Mouse (Mus musculus) kidney, embryonic 14.5 days (tissue): ENCODE results near the gene Comtd1. TPM values are rescaled to one million over a fixed set of nuclear protein-coding genes. Genes with fewer than 3 reads are reported as not detected.

ENCODE experiments used
- ATAC-seq: fragments of 200-750 bp; cut with Nextera tagmentation; 2 replicates; pipeline ENCODE4 v1.8.0; 2017; ENCODE audit warnings: moderate number of reproducible peaks, mild to moderate bottlenecking, moderate TSS enrichment, moderate library complexity; ENCODE audit not compliant: low FRiP score, low TSS enrichment
- H3K27ac ChIP-seq: fragments of 300-500 bp; sonication (generic); 2 replicates; pipeline ENCODE4 v1.5.1; 2014; ENCODE audit warnings: low read depth, mild to moderate bottlenecking, low read length, moderate library complexity, mixed read lengths
- H3K27me3 ChIP-seq: fragments of 300-500 bp; sonication (generic); 2 replicates; pipeline ENCODE4 v1.6.1; 2014; ENCODE audit warnings: mild to moderate bottlenecking, low read length; ENCODE audit not compliant: control insufficient read depth, insufficient read depth
- H3K36me3 ChIP-seq: fragments of 300-500 bp; sonication (generic); 2 replicates; pipeline ENCODE4 v1.6.1; 2014; ENCODE audit warnings: low read length, mixed read lengths; ENCODE audit not compliant: control insufficient read depth, insufficient read depth
- H3K4me1 ChIP-seq: fragments of 300-500 bp; sonication (generic); 2 replicates; pipeline ENCODE4 v1.6.1; 2014; ENCODE audit warnings: low read length, mixed read lengths; ENCODE audit not compliant: control insufficient read depth, insufficient read depth
- H3K4me2 ChIP-seq: fragments of 300-500 bp; sonication (generic); replicated peaks from 2 replicates; pipeline ENCODE4 v1.6.1; 2014; ENCODE audit warnings: low read depth, mild to moderate bottlenecking, low read length
- H3K4me3 ChIP-seq: fragments of 300-500 bp; sonication (generic); 2 replicates; pipeline ENCODE4 v1.5.1; 2014; ENCODE audit warnings: mild to moderate bottlenecking, low read length
- H3K9ac ChIP-seq: fragments of 300-500 bp; sonication (generic); 2 replicates; pipeline ENCODE4 v1.6.1; 2014; ENCODE audit warnings: low read depth, mild to moderate bottlenecking, low read length, moderate library complexity
- H3K9me3 ChIP-seq: fragments of 300-500 bp; sonication (generic); 2 replicates; pipeline ENCODE4 v1.6.1; 2016; ENCODE audit warnings: low read length; ENCODE audit not compliant: control insufficient read depth
- WGBS: fragments of 180-500 bp; shearing (Covaris S2); extraction: QIAGEN DNeasy Blood & Tissue Kit; methylation state at CpG from one replicate; pipeline ENCODE4 v1.1.7; 2014; 5-methylcytosine and 5-hydroxymethylcytosine counted together
- polyA plus RNA-seq: library from polyadenylated mRNA; unstranded; fragments of >200 nt; fragmentation: Nextera tagmentation; extraction: Ambion mirVana; gene quantifications from 2 replicates; pipeline ENCODE4 v1.2.1, GENCODE M21; 2014

Gene Comtd1
- polyA plus RNA-seq, 1 experiment from 2014 or later: 27.3 TPM

DNA sequence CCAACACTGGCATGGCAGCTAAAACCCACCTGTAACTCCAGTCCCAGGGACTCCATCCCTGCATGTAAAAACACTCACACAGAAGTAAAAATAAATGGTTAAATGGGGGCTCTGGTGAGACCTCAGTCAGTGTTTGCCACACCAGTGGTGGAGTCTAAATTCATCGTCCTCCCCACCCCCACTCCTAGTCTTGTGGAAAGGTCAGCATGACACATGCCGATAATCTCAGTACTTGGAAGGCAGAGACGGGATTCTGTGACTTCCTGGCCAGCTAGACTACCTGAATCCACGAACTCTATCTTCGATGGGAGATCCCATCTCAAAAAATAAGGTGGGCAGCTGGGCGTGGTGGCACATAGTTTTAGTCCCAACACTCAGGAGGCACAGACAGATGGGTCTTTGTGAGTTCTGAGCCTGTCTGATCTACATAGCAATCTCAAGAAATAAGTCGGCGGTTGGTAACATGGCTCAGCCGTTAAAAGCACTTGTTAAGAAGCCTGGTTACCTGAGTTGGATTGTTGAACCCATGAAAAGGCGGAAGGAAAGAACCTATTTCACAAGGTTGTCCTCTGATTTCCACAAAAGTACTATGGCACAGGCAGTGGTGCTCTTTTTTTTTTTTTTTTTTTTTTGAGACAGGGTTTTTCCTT, 36.9 kb downstream of the Comtd1 start:
- Histone ChIP-seq H3K4me1 (0 out of 2 replicates have a peak, but pooled peaks cover under 1% of the 10 kb centered on the region), H3K36me3 (no peaks in the 10 kb centered on the region), H3K27ac (no peak overlapping the region), H3K27me3 (no peaks in the 10 kb centered on the region), H3K9ac (no peak overlapping the region), H3K4me3 (no peak overlapping the region), H3K4me2 (no peak overlapping the region), H3K9me3 (no peaks in the 10 kb centered on the region)
- no peak for ATAC-seq
- 84% methylated on average over 10 of the region's 10 CpGs for WGBS

DNA sequence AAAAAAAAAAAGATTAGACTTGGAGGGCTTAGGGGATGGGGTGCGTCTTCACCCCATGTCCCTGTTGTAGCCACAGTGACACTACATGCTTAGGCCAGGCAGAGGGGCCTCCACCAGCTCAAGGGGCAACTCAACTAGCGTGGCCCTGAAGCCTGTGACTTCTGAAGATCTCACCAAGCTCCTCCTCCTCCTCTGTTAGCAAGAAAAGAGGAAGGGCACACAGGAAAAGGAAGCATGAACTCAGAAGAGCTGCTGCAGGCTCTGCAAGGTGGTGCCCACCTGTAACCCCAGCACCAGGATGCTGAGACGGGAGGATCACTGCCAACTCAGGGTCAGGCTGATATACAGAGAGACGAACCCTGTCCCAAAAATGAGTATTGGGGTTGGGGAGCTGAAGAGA, 37.5 kb downstream of the Comtd1 start:
- Histone ChIP-seq H3K9ac (no peak overlapping the region), H3K27me3 (no peaks in the 10 kb centered on the region), H3K4me3 (no peak overlapping the region), H3K9me3 (no peaks in the 10 kb centered on the region), H3K27ac (no peak overlapping the region), H3K4me1 (0 out of 2 replicates have a peak, but pooled peaks cover 3% of the 10 kb centered on the region), H3K36me3 (no peaks in the 10 kb centered on the region), H3K4me2 (no peak overlapping the region)
- no peak for ATAC-seq
- WGBS: 92% methylated on average over 4 of the region's 4 CpGs

DNA sequence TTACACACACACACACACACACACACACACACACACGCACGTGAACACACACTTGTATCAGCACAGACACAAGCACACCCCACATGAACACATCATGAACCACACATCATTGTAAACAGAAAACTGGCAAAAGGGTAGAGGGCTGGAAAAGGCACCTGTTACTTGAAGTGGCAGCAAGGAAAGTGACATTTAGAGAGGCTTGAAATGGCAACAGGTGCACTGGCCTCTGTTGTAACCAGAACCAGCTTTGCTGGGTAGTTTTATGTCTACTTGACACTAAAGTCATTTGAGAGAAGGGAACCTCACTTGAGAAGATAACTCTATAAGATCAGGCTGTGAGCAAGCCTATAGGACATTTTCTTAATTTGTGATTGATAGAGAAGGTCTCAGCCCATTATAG, 39.4 kb downstream of the Comtd1 start:
- Histone ChIP-seq H3K4me1 (0 out of 2 replicates have a peak, but pooled peaks cover 3% of the 10 kb centered on the region), H3K36me3 (no peaks in the 10 kb centered on the region), H3K9ac (no peak overlapping the region), H3K27ac (no peak overlapping the region), H3K4me3 (no peak overlapping the region), H3K4me2 (no peak overlapping the region), H3K27me3 (no peaks in the 10 kb centered on the region), H3K9me3 (no peaks in the 10 kb centered on the region)
- no peak for ATAC-seq
- WGBS: 92% methylated on average over 2 of the region's 2 CpGs

DNA sequence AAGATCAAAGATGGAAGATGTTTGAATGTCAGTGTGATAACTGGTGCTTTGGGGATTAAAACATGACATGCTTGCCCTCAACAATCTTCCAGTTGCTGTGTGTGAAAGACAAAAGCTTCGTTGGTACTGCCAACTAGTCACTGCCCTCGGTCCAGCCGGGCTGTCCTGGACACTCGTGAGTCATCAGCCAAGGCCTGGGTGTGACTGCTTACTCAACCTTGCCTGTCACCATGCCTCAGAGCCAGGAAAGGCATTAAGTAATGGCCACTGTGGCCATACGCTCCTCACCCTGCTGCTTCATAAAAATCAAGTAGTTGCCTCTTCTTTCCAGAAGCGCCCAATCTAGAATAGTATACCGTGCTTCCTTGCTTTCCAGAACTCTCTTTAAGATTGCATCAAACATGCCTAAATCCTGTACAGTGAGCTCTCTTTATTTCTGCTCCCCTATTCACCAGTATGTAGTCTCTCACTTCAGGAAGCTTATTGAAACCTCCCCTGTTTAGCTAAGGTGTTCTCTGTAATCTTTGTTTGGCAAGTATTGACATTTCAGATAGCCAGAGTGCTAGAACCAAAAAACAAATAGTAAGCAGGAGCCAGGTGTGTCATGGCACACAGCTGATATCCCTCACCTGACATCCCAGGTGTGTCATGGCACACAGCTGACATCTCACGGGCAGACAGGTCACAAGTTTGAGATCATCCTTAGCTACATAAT, 40.4 kb downstream of the Comtd1 start:
- H3K4me1 ChIP-seq: 0 out of 2 replicates have a peak, but pooled peaks cover 3% of the 10 kb centered on the region
- no peaks in the 10 kb centered on the region for H3K9me3 ChIP-seq
- no peak overlapping the region for H3K4me3 ChIP-seq
- H3K36me3 ChIP-seq: no peaks in the 10 kb centered on the region
- no peak overlapping the region for H3K9ac ChIP-seq
- no peak overlapping the region for H3K4me2 ChIP-seq
- H3K27ac ChIP-seq: no peak overlapping the region
- WGBS: 83% methylated on average over 8 of the region's 8 CpGs
- H3K27me3 ChIP-seq: no peaks in the 10 kb centered on the region
- no peak for ATAC-seq

DNA sequence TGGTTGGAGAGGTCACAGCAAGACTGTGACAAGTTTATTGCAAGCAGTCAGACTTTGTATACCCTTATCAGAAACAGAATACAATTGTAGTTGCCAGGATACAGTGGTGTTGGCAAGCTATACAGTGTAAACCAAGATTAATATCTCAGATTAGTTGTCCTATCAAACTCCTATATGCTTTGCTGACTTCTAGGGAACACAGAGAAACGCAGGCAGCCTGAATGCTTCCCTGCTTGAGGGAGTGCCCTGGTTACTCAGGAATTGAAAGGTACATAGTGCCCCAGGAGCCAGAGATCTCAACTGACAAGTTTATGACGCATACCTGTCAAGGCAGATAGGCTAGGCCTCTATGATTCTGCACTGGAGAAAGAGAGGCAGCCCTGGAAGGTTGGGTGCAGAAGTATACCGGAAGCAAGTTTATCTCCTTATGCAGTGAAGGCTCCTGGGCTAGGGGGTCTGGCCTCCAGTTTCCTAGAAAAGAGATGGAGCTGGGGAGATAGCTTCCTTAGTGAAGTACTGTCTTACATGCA, 42.1 kb downstream of the Comtd1 start:
- Histone ChIP-seq H3K4me3 (no peak overlapping the region), H3K27ac (no peak overlapping the region), H3K4me1 (0 out of 2 replicates have a peak, but pooled peaks cover 3% of the 10 kb centered on the region), H3K9me3 (no peaks in the 10 kb centered on the region), H3K36me3 (no peaks in the 10 kb centered on the region), H3K27me3 (no peaks in the 10 kb centered on the region), H3K9ac (0 out of 2 replicates have a peak overlapping the region, but pooled peaks have one; percentile 7), H3K4me2 (no peak overlapping the region)
- WGBS: 75% methylated on average over 3 of the region's 3 CpGs
- no peak for ATAC-seq

DNA sequence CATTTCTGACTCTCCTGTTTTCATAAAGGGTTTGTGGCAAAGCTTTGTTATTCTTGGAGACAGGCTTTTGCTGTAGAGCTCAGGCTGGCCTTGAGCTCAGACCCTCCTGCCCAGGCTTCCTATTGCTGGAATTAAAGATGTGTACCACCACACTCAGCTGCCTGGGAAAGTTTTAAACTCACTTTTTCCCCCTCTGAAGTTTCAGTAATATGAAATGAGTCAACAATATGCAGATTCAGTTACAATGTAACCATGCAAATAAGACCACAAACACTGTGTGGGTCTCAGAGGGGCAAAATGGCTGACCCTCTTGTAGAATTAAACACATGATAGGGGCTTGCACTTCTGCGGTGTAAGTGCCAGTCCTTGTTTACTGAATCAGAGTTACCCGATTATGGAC, 42.6 kb downstream of the Comtd1 start:
- no peak overlapping the region for H3K4me3 ChIP-seq
- ATAC-seq: no peak
- H3K9ac ChIP-seq: no peak overlapping the region
- no peaks in the 10 kb centered on the region for H3K36me3 ChIP-seq
- WGBS: 63% methylated on average over 2 of the region's 2 CpGs
- H3K9me3 ChIP-seq: no peaks in the 10 kb centered on the region
- no peak overlapping the region for H3K4me2 ChIP-seq
- H3K27me3 ChIP-seq: no peaks in the 10 kb centered on the region
- 0 out of 2 replicates have a peak, but pooled peaks cover 3% of the 10 kb centered on the region for H3K4me1 ChIP-seq
- H3K27ac ChIP-seq: no peak overlapping the region

DNA sequence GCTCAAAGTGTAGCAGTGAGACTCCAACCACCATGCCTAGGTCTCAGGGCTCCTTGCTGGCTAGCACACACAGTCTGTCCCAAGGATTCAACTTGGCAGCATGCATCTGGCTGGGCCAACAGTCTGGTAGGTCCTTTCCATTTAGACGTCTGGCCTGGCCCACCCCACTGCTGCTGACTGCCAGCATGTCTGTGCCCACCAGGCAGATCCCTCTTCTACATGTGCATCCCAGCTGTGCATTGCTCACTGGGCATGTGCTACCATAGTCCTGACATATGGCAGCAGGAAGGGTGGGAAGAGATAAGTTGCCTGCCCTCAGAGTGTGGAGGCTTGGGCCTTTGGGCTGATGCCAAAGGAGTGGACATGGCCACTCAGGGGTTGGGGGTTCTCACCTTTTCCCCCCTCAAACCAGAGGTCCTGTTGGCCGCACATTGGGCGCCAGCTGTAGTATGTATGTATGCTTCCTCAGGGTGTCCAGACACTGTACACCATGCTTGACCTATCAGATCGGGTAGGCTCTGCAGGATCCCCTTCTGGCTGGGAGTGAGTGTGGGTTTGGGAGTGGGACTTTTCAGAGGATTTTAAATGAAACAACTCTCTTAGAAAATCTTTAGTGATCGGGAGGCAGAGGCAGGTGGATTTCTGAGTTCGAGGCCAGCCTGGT, 46.1 kb downstream of the Comtd1 start:
- 90% methylated on average over 6 of the region's 6 CpGs for WGBS
- Histone ChIP-seq H3K36me3 (no peaks in the 10 kb centered on the region; the same call in 1 of the 2 replicates), H3K27ac (no peak overlapping the region), H3K9ac (no peak overlapping the region), H3K27me3 (no peaks in the 10 kb centered on the region), H3K9me3 (no peaks in the 10 kb centered on the region), H3K4me3 (no peak overlapping the region), H3K4me2 (no peak overlapping the region), H3K4me1 (0 out of 2 replicates have a peak, but pooled peaks cover 3% of the 10 kb centered on the region)
- no peak for ATAC-seq

DNA sequence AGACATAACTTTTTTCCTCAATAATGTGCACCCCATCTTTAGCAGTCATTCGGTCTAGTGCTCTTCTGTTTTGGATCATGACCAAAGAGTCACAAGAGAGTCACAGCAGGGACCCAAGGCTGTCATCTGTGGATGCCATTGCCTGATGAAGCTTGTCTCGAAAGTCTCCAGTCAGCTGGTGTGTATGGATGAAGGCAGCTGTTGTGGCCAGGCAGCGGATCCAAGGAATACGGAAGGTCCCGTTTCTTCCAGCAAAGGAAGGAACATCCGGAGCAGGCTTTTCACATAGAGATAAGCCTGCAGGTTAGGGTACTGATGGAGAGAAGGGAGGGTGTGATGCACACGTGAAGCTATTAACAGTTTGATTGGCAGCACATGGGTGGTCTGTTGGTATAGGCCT, 47.2 kb downstream of the Comtd1 start:
- Histone ChIP-seq H3K9ac (no peak overlapping the region), H3K9me3 (no peaks in the 10 kb centered on the region), H3K4me3 (no peak overlapping the region), H3K27me3 (no peaks in the 10 kb centered on the region), H3K27ac (no peak overlapping the region), H3K4me1 (0 out of 2 replicates have a peak, but pooled peaks cover under 1% of the 10 kb centered on the region), H3K4me2 (no peak overlapping the region), H3K36me3 (no peaks in the 10 kb centered on the region; the same call in 1 of the 2 replicates)
- WGBS: 85% methylated on average over 7 of the region's 7 CpGs
- ATAC-seq: no peak
